Mouse (Mus musculus): ENCODE measurements around the gene Ufc1. TPM values are rescaled to one million over a fixed set of nuclear protein-coding genes. Genes with fewer than 3 reads are reported as not detected.

Ufc1 gene
- total RNA-seq, 2 experiments from 2014 or later: 107 to 121 TPM

- DNase-seq (ENCODE audit: low spot score in 2 of 2): no peak
- intact Hi-C loops (cut with DNase I): no loop called here
These were observed 6.5 kb downstream of the Ufc1 start for GRCm38 (mm10) chr1:171288328-171288727.

- DNase-seq (ENCODE audit: low spot score in 2 of 2): peak; percentile 94 to 95
- intact Hi-C loops (cut with DNase I): loop anchor here (2.0 kb wide), 1 partner anchor 17 kb away; the partner anchor contains the start of gene B4galt3
These were observed 7.4 kb downstream of the Ufc1 start, which contains the start of gene Usp21 for GRCm38 (mm10) chr1:171287136-171288081. TSS of gene Usp21 (minus strand) at chr1:171287991.

GRCm38 (mm10) chr1:171286517-171286916 lies 8.3 kb downstream of the Ufc1 start:
- no peak for DNase-seq (ENCODE audit: low spot score in 2 of 2)

GRCm38 (mm10) chr1:171285096-171285892 lies 9.5 kb downstream of the Ufc1 start:
- intact Hi-C loops (cut with DNase I): no loop called here
- DNase-seq (ENCODE audit: low spot score in 2 of 2): peak in 1 of 2 experiments; percentile 6

More at GRCm38 (mm10) chr1:171286517-171286916, 8.3 kb downstream of the Ufc1 start:
- intact Hi-C loops (cut with DNase I): loop anchor here (2.0 kb wide), 1 partner anchor 16 kb away; the partner anchor contains the start of gene B4galt3

- intact Hi-C loops (cut with DNase I): no loop called here
- DNase-seq (ENCODE audit: low spot score in 2 of 2): no peak
These were observed 10.3 kb downstream of the Ufc1 start for GRCm38 (mm10) chr1:171284491-171284890.

GRCm38 (mm10) chr1:171283188-171284160 lies 11.3 kb downstream of the Ufc1 start:
- intact Hi-C loops (cut with DNase I): no loop called here
- peak in 1 of 2 experiments; percentile 3 for DNase-seq (ENCODE audit: low spot score in 2 of 2)

GRCm38 (mm10) chr1:171282086-171282805 lies 12.6 kb downstream of the Ufc1 start:
- intact Hi-C loops (cut with DNase I): no loop called here
- DNase-seq (ENCODE audit: low spot score in 2 of 2): peak in 1 of 2 experiments; percentile 2

- peak in 1 of 2 experiments; percentile 79 for DNase-seq (ENCODE audit: low spot score in 2 of 2)
- intact Hi-C loops (cut with DNase I): no loop called here
These were observed 13.3 kb downstream of the Ufc1 start for GRCm38 (mm10) chr1:171281528-171281923.

- peak; percentile 91 to 94 for DNase-seq (ENCODE audit: low spot score in 2 of 2)
- intact Hi-C loops (cut with DNase I): no loop called here
These were observed 13.8 kb downstream of the Ufc1 start, which contains the start of gene Ppox for GRCm38 (mm10) chr1:171280916-171281527. TSS of gene Ppox (minus strand) at chr1:171281186.

GRCm38 (mm10) chr1:171280250-171280915 lies 14.4 kb downstream of the Ufc1 start:
- peak in 1 of 2 experiments; percentile 6 for DNase-seq (ENCODE audit: low spot score in 2 of 2)
- intact Hi-C loops (cut with DNase I): no loop called here

GRCm38 (mm10) chr1:171279721-171280120 lies 15.1 kb downstream of the Ufc1 start:
- intact Hi-C loops (cut with DNase I): no loop called here
- peak in 1 of 2 experiments; percentile 2 for DNase-seq (ENCODE audit: low spot score in 2 of 2)

GRCm38 (mm10) chr1:171279012-171279705 lies 15.7 kb downstream of the Ufc1 start:
- peak in 1 of 2 experiments; percentile 2 for DNase-seq (ENCODE audit: low spot score in 2 of 2)
- intact Hi-C loops (cut with DNase I): no loop called here

- intact Hi-C loops (cut with DNase I): no loop called here
- DNase-seq (ENCODE audit: low spot score in 2 of 2): peak in 1 of 2 experiments; percentile 2
These were observed 16.4 kb downstream of the Ufc1 start for GRCm38 (mm10) chr1:171278436-171278835.

GRCm38 (mm10) chr1:171277736-171278135 lies 17.1 kb downstream of the Ufc1 start:
- intact Hi-C loops (cut with DNase I): no loop called here
- no peak for DNase-seq (ENCODE audit: low spot score in 2 of 2)

- DNase-seq (ENCODE audit: low spot score in 2 of 2): no peak
- intact Hi-C loops (cut with DNase I): no loop called here
These were observed 18.6 kb downstream of the Ufc1 start for GRCm38 (mm10) chr1:171276110-171276748.

- DNase-seq (ENCODE audit: low spot score in 2 of 2): no peak
- intact Hi-C loops (cut with DNase I): no loop called here
These were observed 19.6 kb downstream of the Ufc1 start for GRCm38 (mm10) chr1:171275144-171275734.
